11 mouse cellular contexts compared by ENCODE assay signal in genomic region chr17:36018979-36019378, GRCm38 (mm10). TPM values are rescaled to one million over a fixed set of nuclear protein-coding genes. Genes with fewer than 3 reads are reported as not detected.
DNase-seq lines count a peak whose midpoint lies in the region; ATAC-seq and TF ChIP-seq lines count a peak whose summit lies in the region.
"Had no signal": no experiment of that assay in that cellular context is flagged by ENCODE, and none has a peak within 500 bp of the region (broad histone marks: within the 10 kb centered on the region; RNA-seq: fewer than 3 reads in every experiment).

No protein-coding gene starts in this region.

- no peaks in the 10 kb centered on the region for H3K27me3 ChIP-seq in heart, adult 2 months (ENCODE audit: control insufficient read depth, insufficient read depth, low read length)
- no peaks in the 10 kb centered on the region for H3K27me3 ChIP-seq in thymus, adult 2 months (ENCODE audit: control insufficient read depth, insufficient read depth, low read length)
- no peaks in the 10 kb centered on the region for H3K27me3 ChIP-seq in liver, embryonic 11.5 days (replicated peaks; ENCODE audit: control insufficient read depth, insufficient read depth, low read length)
- no peaks in the 10 kb centered on the region for H3K27me3 ChIP-seq in stomach, postnatal 0 days (ENCODE audit: control insufficient read depth, insufficient read depth, low read length)
- H3K27me3 ChIP-seq: hindbrain, embryonic 12.5 days had no signal

- no peaks in the 10 kb centered on the region for H3K79me2 ChIP-seq in heart, adult 2 months (replicated peaks; ENCODE audit: control insufficient read depth, insufficient read depth, low read length)
- peaks cover 63% of the 10 kb centered on the region for H3K79me2 ChIP-seq in macrophage (ENCODE audit: inconsistent target)

- TF ChIP-seq CTCF in heart, adult 2 months (IDR thresholded peaks at IDR 0.05) = peak; percentile 17; the same call in 1 of the 2 replicates
- no peak for TF ChIP-seq CTCF in thymus, adult 2 months (IDR thresholded peaks at IDR 0.05; ENCODE audit: borderline replicate concordance, control insufficient read depth, extremely low read depth, insufficient read depth, low read length, poor library complexity)
- no peak for TF ChIP-seq CTCF in stomach, postnatal 0 days (IDR thresholded peaks at IDR 0.05; ENCODE audit: low read depth)

- H3K9ac ChIP-seq in heart, adult 2 months (ENCODE audit: low read depth, low read length) = no peak overlapping the region
- H3K9ac ChIP-seq in liver, embryonic 11.5 days (ENCODE audit: low read depth, low read length) = no peak overlapping the region
- no peak overlapping the region for H3K9ac ChIP-seq in stomach, postnatal 0 days (ENCODE audit: low read length)
- H3K9ac ChIP-seq: hindbrain, embryonic 12.5 days had no signal

- no peak for ATAC-seq in liver, embryonic 11.5 days (replicated peaks; ENCODE audit: low FRiP score)
- ATAC-seq in stomach, postnatal 0 days (ENCODE audit: low FRiP score, low TSS enrichment) = no peak

- DNase-seq in heart, adult 2 months = peak in 1 of 2 experiments; percentile 66
- no peak for DNase-seq in heart, postnatal 4 days
- no peak for DNase-seq in thymus, adult 2 months
- no peak for DNase-seq in thymus, postnatal 4 days
- no peak for DNase-seq in liver, embryonic 11.5 days (ENCODE audit: low spot score)
- no peak for DNase-seq in yolk sac, embryonic 10.5 days (ENCODE audit: low spot score)
- no peak for DNase-seq in stomach, postnatal 0 days (ENCODE audit: low spot score)
- DNase-seq: gastrocnemius, postnatal 14 days; retina, postnatal 1 day had no signal

- peaks cover 5% of the 10 kb centered on the region; the same call in 1 of the 2 replicates for H3K9me3 ChIP-seq in liver, embryonic 11.5 days (ENCODE audit: control insufficient read depth, low read length)
- no peaks in the 10 kb centered on the region for H3K9me3 ChIP-seq in stomach, postnatal 0 days (ENCODE audit: control insufficient read depth, low read length)
- H3K9me3 ChIP-seq: hindbrain, embryonic 12.5 days had no signal

- peak; percentile 54; the same call in 1 of the 2 replicates for TF ChIP-seq POLR2A in heart, adult 2 months (IDR thresholded peaks at IDR 0.05; ENCODE audit: insufficient read depth, low read depth, low read length)
- no peak for TF ChIP-seq POLR2A in thymus, adult 2 months (IDR thresholded peaks at IDR 0.05; ENCODE audit: control insufficient read depth, extremely low read depth, insufficient read depth, low read length, poor library complexity)

- H3K27ac ChIP-seq in heart, adult 2 months = peak overlapping the region; percentile 96
- peak overlapping the region; percentile 24; the same call in 1 of the 2 replicates for H3K27ac ChIP-seq in thymus, adult 2 months (ENCODE audit: control insufficient read depth, insufficient read depth, low read length)
- H3K27ac ChIP-seq in liver, embryonic 11.5 days (ENCODE audit: low read depth, low read length) = peak overlapping the region; percentile 23; the same call in 1 of the 2 replicates
- peak overlapping the region; percentile 96 for H3K27ac ChIP-seq in macrophage
- H3K27ac ChIP-seq in stomach, postnatal 0 days (replicated peaks) = no peak overlapping the region
- H3K27ac ChIP-seq: hindbrain, embryonic 12.5 days had no signal

- peaks cover 14% of the 10 kb centered on the region for H3K4me1 ChIP-seq in heart, adult 2 months (ENCODE audit: control insufficient read depth, insufficient read depth, low read length)
- peaks cover 29% of the 10 kb centered on the region for H3K4me1 ChIP-seq in thymus, adult 2 months (replicated peaks; ENCODE audit: control insufficient read depth, insufficient read depth, low read length)
- peaks cover 11% of the 10 kb centered on the region for H3K4me1 ChIP-seq in liver, embryonic 11.5 days (replicated peaks; ENCODE audit: control insufficient read depth, insufficient read depth, low read length)
- no peaks in the 10 kb centered on the region for H3K4me1 ChIP-seq in stomach, postnatal 0 days (replicated peaks; ENCODE audit: control insufficient read depth, insufficient read depth)

- intact Hi-C loops in heart, adult 2 months (cut with DNase I) = no loop called here

- H3K4me3 ChIP-seq in heart, adult 2 months = peak overlapping the region; percentile 48
- H3K4me3 ChIP-seq in thymus, adult 2 months (ENCODE audit: control insufficient read depth, insufficient read depth, low read length) = no peak overlapping the region
- 0 out of 2 replicates have a peak overlapping the region, but pooled peaks have one; percentile 6 for H3K4me3 ChIP-seq in liver, embryonic 11.5 days (ENCODE audit: low read depth, low read length)
- H3K4me3 ChIP-seq in macrophage (ENCODE audit: inconsistent target) = peak overlapping the region; percentile 64
- no peak overlapping the region for H3K4me3 ChIP-seq in stomach, postnatal 0 days (ENCODE audit: low read depth, low read length)
- H3K4me3 ChIP-seq: hindbrain, embryonic 12.5 days had no signal

- no peaks in the 10 kb centered on the region; the same call in 1 of the 2 replicates for H3K36me3 ChIP-seq in heart, adult 2 months (ENCODE audit: control insufficient read depth, insufficient read depth, low read length)
- H3K36me3 ChIP-seq in thymus, adult 2 months (ENCODE audit: control insufficient read depth, insufficient read depth, low read length) = peaks cover 26% of the 10 kb centered on the region
- peaks cover 9% of the 10 kb centered on the region for H3K36me3 ChIP-seq in liver, embryonic 11.5 days (ENCODE audit: control insufficient read depth, insufficient read depth, low read length)
- peaks cover 43% of the 10 kb centered on the region for H3K36me3 ChIP-seq in macrophage (ENCODE audit: inconsistent target)
- peaks cover 3% of the 10 kb centered on the region; the same call in 1 of the 2 replicates for H3K36me3 ChIP-seq in stomach, postnatal 0 days (ENCODE audit: control insufficient read depth, insufficient read depth, low read length)

- peak; percentile 90 for TF ChIP-seq EP300 in heart, adult 2 months (IDR thresholded peaks at IDR 0.05; ENCODE audit: insufficient read depth, low read depth, low read length)
- no peak for TF ChIP-seq EP300 in stomach, postnatal 0 days (optimal IDR thresholded peaks at IDR 0.05)

- peak overlapping the region; percentile 64 for H3K4me2 ChIP-seq in liver, embryonic 11.5 days
- no peak overlapping the region for H3K4me2 ChIP-seq in stomach, postnatal 0 days (replicated peaks; ENCODE audit: low read depth)
- H3K4me2 ChIP-seq: hindbrain, embryonic 12.5 days had no signal

- WGBS in heart, adult 2 months = 36% methylated on average over 2 of the region's 2 CpGs
- 73% methylated on average over 2 of the region's 2 CpGs for WGBS in thymus, adult 2 months
- WGBS in liver, embryonic 11.5 days = 51% methylated on average over 2 of the region's 2 CpGs
- 55% methylated on average over 2 of the region's 2 CpGs for WGBS in macrophage (ENCODE audit: missing documents)
- 50% methylated on average over 2 of the region's 2 CpGs for WGBS in stomach, postnatal 0 days

RNA-seq across cellular contexts. Expression of gene H2-T24, which starts 1.4 kb away (rescaled TPM):
- 1 to 10 TPM; 7.5 to 9.6 TPM for total RNA-seq in heart, adult 2 months (2021)
- 4.3 and 9.4 TPM in 2 replicates for polyA plus RNA-seq in heart, adult 2 months (2012; rRNA removed)
- 1 to 10 TPM; 1.1 to 1.6 TPM for total RNA-seq in heart, postnatal 4 days (2021)
- polyA plus RNA-seq in thymus, adult 2 months (2012; rRNA removed) = 15.0 and 20.4 TPM in 2 replicates
- 3.1 and 3.5 TPM in 2 replicates for polyA plus RNA-seq in liver, embryonic 11.5 days (2014; fragmentation: Nextera tagmentation; extraction: Ambion mirVana)
- total RNA-seq in macrophage (2018; cell fraction: chromatin; rRNA removed) = 100 to 1,000 TPM in 11 of 26 experiments, 10 to 100 TPM in 14, 1 to 10 TPM in 1; 9.6 to 286 (median 85.2) TPM
- 100 to 1,000 TPM in 13 of 26 experiments, 10 to 100 TPM in 13; 35.3 to 269 (median 99.3) TPM for total RNA-seq in macrophage (2018; cell fraction: cytosol; rRNA removed)
- 100 to 1,000 TPM in 15 of 26 experiments, 10 to 100 TPM in 11; 38.6 to 490 (median 169) TPM for total RNA-seq in macrophage (2018; cell fraction: nucleus; rRNA removed)
- polyA plus RNA-seq in macrophage (2018) = 34.5 to 71.7 TPM (median 59.9 TPM) in 3 replicates
- polyA plus RNA-seq in stomach, postnatal 0 days (2015; fragmentation: Nextera tagmentation; extraction: Ambion mirVana) = 1.0 and 1.1 TPM in 2 replicates

RNA-seq across cellular contexts. Expression of gene H2-T23, which starts 13.7 kb away (rescaled TPM):
- 10 to 100 TPM; 27.3 to 34.1 TPM for total RNA-seq in heart, adult 2 months (2021)
- 43.4 and 46.4 TPM in 2 replicates for polyA plus RNA-seq in heart, adult 2 months (2012; rRNA removed)
- total RNA-seq in heart, postnatal 4 days (2021) = 1 to 10 TPM; 7.7 to 9.5 TPM
- polyA plus RNA-seq in thymus, adult 2 months (2012; rRNA removed) = 380 and 457 TPM in 2 replicates
- polyA plus RNA-seq in liver, embryonic 11.5 days (2014; fragmentation: Nextera tagmentation; extraction: Ambion mirVana) = 15.9 and 16.1 TPM in 2 replicates
- total RNA-seq in macrophage (2018; cell fraction: chromatin; rRNA removed) = 100 to 1,000 TPM in 18 of 26 experiments, 10 to 100 TPM in 8; 50.2 to 670 (median 341) TPM
- 1,000 to 10,000 TPM in 9 of 26 experiments, 100 to 1,000 TPM in 17; 312 to 1,199 (median 634) TPM for total RNA-seq in macrophage (2018; cell fraction: cytosol; rRNA removed)
- 1,000 to 10,000 TPM in 10 of 26 experiments, 100 to 1,000 TPM in 16; 253 to 1,712 (median 806) TPM for total RNA-seq in macrophage (2018; cell fraction: nucleus; rRNA removed)
- polyA plus RNA-seq in macrophage (2018) = 196 to 602 TPM (median 274 TPM) in 3 replicates
- 35.9 and 40.2 TPM in 2 replicates for polyA plus RNA-seq in stomach, postnatal 0 days (2015; fragmentation: Nextera tagmentation; extraction: Ambion mirVana)

RNA-seq across cellular contexts. Expression of gene H2-T22, which starts 23.6 kb away (rescaled TPM):
- 10 to 100 TPM in 1 of 2 experiments, 1 to 10 TPM in 1; 7.4 to 10.6 TPM for total RNA-seq in heart, adult 2 months (2021)
- polyA plus RNA-seq in heart, adult 2 months (2012; rRNA removed) = 23.4 and 23.8 TPM in 2 replicates
- 1 to 10 TPM; 7.9 to 9.3 TPM for total RNA-seq in heart, postnatal 4 days (2021)
- polyA plus RNA-seq in thymus, adult 2 months (2012; rRNA removed) = 105 and 119 TPM in 2 replicates
- polyA plus RNA-seq in liver, embryonic 11.5 days (2014; fragmentation: Nextera tagmentation; extraction: Ambion mirVana) = 9.5 and 10.2 TPM in 2 replicates
- total RNA-seq in macrophage (2018; cell fraction: chromatin; rRNA removed) = 100 to 1,000 TPM in 12 of 26 experiments, 10 to 100 TPM in 14; 10.8 to 389 (median 88.2) TPM
- 1,000 to 10,000 TPM in 3 of 26 experiments, 100 to 1,000 TPM in 22, 10 to 100 TPM in 1; 90.6 to 1,092 (median 380) TPM for total RNA-seq in macrophage (2018; cell fraction: cytosol; rRNA removed)
- total RNA-seq in macrophage (2018; cell fraction: nucleus; rRNA removed) = 100 to 1,000 TPM in 15 of 26 experiments, 10 to 100 TPM in 11; 33.8 to 808 (median 308) TPM
- 56.5 to 198 TPM (median 94.0 TPM) in 3 replicates for polyA plus RNA-seq in macrophage (2018)
- 18.9 and 21.0 TPM in 2 replicates for polyA plus RNA-seq in stomach, postnatal 0 days (2015; fragmentation: Nextera tagmentation; extraction: Ambion mirVana)

RNA-seq across cellular contexts. Expression of gene Gm6034, which starts 23.8 kb away (rescaled TPM):
- total RNA-seq in heart, adult 2 months (2021) = not detected
- not detected in 2 replicates for polyA plus RNA-seq in heart, adult 2 months (2012; rRNA removed)
- total RNA-seq in heart, postnatal 4 days (2021) = not detected
- polyA plus RNA-seq in thymus, adult 2 months (2012; rRNA removed) = 0.22 TPM in 1 of 2 replicates, not detected in the other
- not detected in 2 replicates for polyA plus RNA-seq in liver, embryonic 11.5 days (2014; fragmentation: Nextera tagmentation; extraction: Ambion mirVana)
- total RNA-seq in macrophage (2018; cell fraction: chromatin; rRNA removed) = 1 to 10 TPM in 14 of 26 experiments, under 1 TPM in 5, not detected in 7; 0.55 to 7.0 (median 2.0) TPM
- under 1 TPM in 10 of 26 experiments, not detected in 16; 0.08 to 0.33 (median 0.10) TPM for total RNA-seq in macrophage (2018; cell fraction: cytosol; rRNA removed)
- 1 to 10 TPM in 16 of 26 experiments, under 1 TPM in 6, not detected in 4; 0.40 to 4.7 (median 2.0) TPM for total RNA-seq in macrophage (2018; cell fraction: nucleus; rRNA removed)
- not detected in 3 replicates for polyA plus RNA-seq in macrophage (2018)
- not detected in 2 replicates for polyA plus RNA-seq in stomach, postnatal 0 days (2015; fragmentation: Nextera tagmentation; extraction: Ambion mirVana)
- total RNA-seq: gastrocnemius, postnatal 14 days had no signal
- polyA plus RNA-seq: hindbrain, embryonic 12.5 days had no signal

RNA-seq across cellular contexts. Expression of gene Prr3, which starts 38.9 kb away (rescaled TPM):
- 1 to 10 TPM; 3.9 to 4.3 TPM for total RNA-seq in heart, adult 2 months (2021)
- polyA plus RNA-seq in heart, adult 2 months (2012; rRNA removed) = 6.8 and 7.6 TPM in 2 replicates
- total RNA-seq in heart, postnatal 4 days (2021) = 10 to 100 TPM; 12.9 TPM
- polyA plus RNA-seq in thymus, adult 2 months (2012; rRNA removed) = 35.5 and 42.6 TPM in 2 replicates
- 22.0 and 22.8 TPM in 2 replicates for polyA plus RNA-seq in liver, embryonic 11.5 days (2014; fragmentation: Nextera tagmentation; extraction: Ambion mirVana)
- total RNA-seq in macrophage (2018; cell fraction: chromatin; rRNA removed) = 10 to 100 TPM; 12.0 to 70.1 (median 40.2) TPM
- total RNA-seq in macrophage (2018; cell fraction: cytosol; rRNA removed) = 10 to 100 TPM in 3 of 26 experiments, 1 to 10 TPM in 23; 3.4 to 10.7 (median 7.6) TPM
- total RNA-seq in macrophage (2018; cell fraction: nucleus; rRNA removed) = 10 to 100 TPM; 12.6 to 46.9 (median 26.0) TPM
- polyA plus RNA-seq in macrophage (2018) = 8.8 to 13.9 TPM (median 9.5 TPM) in 3 replicates
- 10.8 and 10.9 TPM in 2 replicates for polyA plus RNA-seq in stomach, postnatal 0 days (2015; fragmentation: Nextera tagmentation; extraction: Ambion mirVana)

Comparison
In these comparisons a context has a peak if more than half of its experiments do, and no peak if none do; other contexts are left out.
1. H3K4me3 ChIP-seq: peak in heart, adult 2 months (single experiment), liver, embryonic 11.5 days (single experiment) and macrophage (single experiment); none in thymus, adult 2 months (single experiment) and stomach, postnatal 0 days (single experiment).